Mouse (Mus musculus): ENCODE results near the gene 4921507P07Rik.

DNA sequence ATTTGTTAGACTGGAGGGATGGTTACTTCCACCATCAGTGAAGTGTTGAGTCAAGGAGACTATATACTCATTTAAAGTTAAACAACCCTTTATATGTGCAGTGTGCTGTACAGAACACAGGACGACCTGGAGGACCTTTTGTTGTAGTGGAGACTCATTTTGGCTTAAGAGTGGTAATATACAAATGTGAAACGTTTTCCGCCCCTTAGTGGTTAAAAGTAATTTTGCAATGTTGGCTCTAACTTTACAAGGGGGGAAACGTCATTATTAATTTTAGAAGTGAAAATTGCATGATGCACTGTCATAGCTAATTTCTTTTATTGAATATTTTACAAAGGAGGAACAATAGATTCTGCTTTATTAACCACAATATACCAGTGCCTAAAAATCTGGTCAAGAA, 43.9 kb upstream of the 4921507P07Rik start:
- TF ChIP-seq CTCF (IDR thresholded peaks at IDR 0.05; ENCODE audit: extremely low read depth, insufficient read depth, low read length) (no peak), POLR2A (IDR thresholded peaks at IDR 0.05; ENCODE audit: extremely low read depth, insufficient read depth, low read length) (no peak)
